Mouse (Mus musculus) CD4-positive, CD25-positive, alpha-beta regulatory T cell, adult 2 months (primary cell): Measurements from ENCODE around the gene Pzp.

Source experiments
- DNase-seq: peaks from one replicate; pipeline ENCODE4 v3.0.0-alpha.2; 2012; ENCODE audit warnings: low read depth, low spot score

Pzp gene

GRCm38 (mm10) chr6:128526601-128527000 is at the start of gene Pzp:
Pzp (minus strand) TSS chr6:128526720.
- DNase-seq, result no peak

GRCm38 (mm10) chr6:128566589-128566988 is 40.1 kb upstream of the Pzp start:
- DNase-seq, result no peak

GRCm38 (mm10) chr6:128554049-128554448 is 27.5 kb upstream of the Pzp start:
- DNase-seq, result no peak

- DNase-seq, result no peak
Observed at GRCm38 (mm10) chr6:128549463-128550452, 23.2 kb upstream of the Pzp start.

- DNase-seq, result no peak
Observed at GRCm38 (mm10) chr6:128548532-128548931, 22.0 kb upstream of the Pzp start.

GRCm38 (mm10) chr6:128545402-128545801 is 18.9 kb upstream of the Pzp start:
- DNase-seq, result no peak

- no peak for DNase-seq
Observed at GRCm38 (mm10) chr6:128543226-128543625, 16.7 kb upstream of the Pzp start.

- no peak for DNase-seq
Observed at GRCm38 (mm10) chr6:128535250-128535649, 8.7 kb upstream of the Pzp start.

GRCm38 (mm10) chr6:128533296-128533695 is 6.8 kb upstream of the Pzp start:
- no peak for DNase-seq

- no peak for DNase-seq
Observed at GRCm38 (mm10) chr6:128532701-128533100, 6.2 kb upstream of the Pzp start.

GRCm38 (mm10) chr6:128528491-128528890 is 2.0 kb upstream of the Pzp start:
- DNase-seq, result no peak

GRCm38 (mm10) chr6:128527110-128527509 is 590 bp upstream of the Pzp start:
- DNase-seq, result no peak

- no peak for DNase-seq
Observed at GRCm38 (mm10) chr6:128525801-128526200, 719 bp downstream of the Pzp start.

- no peak for DNase-seq
Observed at GRCm38 (mm10) chr6:128523360-128523759, 3.2 kb downstream of the Pzp start.

- DNase-seq, result no peak
Observed at GRCm38 (mm10) chr6:128519159-128519558, 7.4 kb downstream of the Pzp start.

- no peak for DNase-seq
Observed at GRCm38 (mm10) chr6:128505676-128506236, 20.8 kb downstream of the Pzp start.

- no peak for DNase-seq
Observed at GRCm38 (mm10) chr6:128504743-128505142, 21.8 kb downstream of the Pzp start.

- DNase-seq, result no peak
Observed at GRCm38 (mm10) chr6:128495346-128495745, 31.2 kb downstream of the Pzp start.

- DNase-seq, result no peak
Observed at GRCm38 (mm10) chr6:128494646-128495331, 31.7 kb downstream of the Pzp start.

GRCm38 (mm10) chr6:128491916-128492315 is 34.6 kb downstream of the Pzp start:
- DNase-seq, result no peak

- no peak for DNase-seq
Observed at GRCm38 (mm10) chr6:128490141-128490540, 36.4 kb downstream of the Pzp start.

- no peak for DNase-seq
Observed at GRCm38 (mm10) chr6:128487736-128488135, 38.8 kb downstream of the Pzp start.
